Mouse (Mus musculus) right cerebral cortex, adult 18-20 months (tissue): ENCODE results near the gene Bap1.
A peak's percentile ranks its signal among the peaks of the same experiment; 100 is the strongest.

Experiments
- DNase-seq: peaks from one replicate; pipeline ENCODE4 v3.0.0; 2022; ENCODE audit warnings: mixed read lengths

Gene Bap1

DNA sequence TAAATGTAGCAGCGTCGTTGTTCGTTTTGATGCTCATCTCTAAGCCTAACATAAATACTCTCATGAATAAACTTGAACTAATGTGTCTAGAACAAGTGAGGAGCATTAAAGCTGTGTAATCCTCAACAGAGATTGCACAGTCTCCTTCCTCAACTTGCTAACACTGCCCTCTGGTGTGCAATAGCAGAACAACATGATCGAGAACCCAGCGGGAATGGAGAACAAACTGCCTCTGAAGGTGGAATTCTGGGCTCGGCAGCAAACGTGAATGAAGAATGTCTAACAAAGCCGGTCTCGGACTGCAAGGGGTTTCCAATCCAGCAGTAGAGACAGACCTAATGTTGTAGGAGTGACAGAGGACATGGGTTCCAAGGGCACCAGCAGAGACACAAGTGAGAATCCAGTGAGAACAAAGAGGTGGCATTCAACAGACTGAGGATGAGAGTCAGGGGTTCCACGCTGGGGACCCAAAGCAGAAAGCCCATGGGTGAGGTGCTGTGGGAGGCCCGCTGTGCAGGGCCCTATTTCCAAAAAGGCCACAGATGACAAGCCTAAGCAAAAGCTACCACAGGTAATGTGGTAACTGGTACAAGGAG, 17.2 kb upstream of the Bap1 start:
- DNase-seq, result peak; percentile 80

DNA sequence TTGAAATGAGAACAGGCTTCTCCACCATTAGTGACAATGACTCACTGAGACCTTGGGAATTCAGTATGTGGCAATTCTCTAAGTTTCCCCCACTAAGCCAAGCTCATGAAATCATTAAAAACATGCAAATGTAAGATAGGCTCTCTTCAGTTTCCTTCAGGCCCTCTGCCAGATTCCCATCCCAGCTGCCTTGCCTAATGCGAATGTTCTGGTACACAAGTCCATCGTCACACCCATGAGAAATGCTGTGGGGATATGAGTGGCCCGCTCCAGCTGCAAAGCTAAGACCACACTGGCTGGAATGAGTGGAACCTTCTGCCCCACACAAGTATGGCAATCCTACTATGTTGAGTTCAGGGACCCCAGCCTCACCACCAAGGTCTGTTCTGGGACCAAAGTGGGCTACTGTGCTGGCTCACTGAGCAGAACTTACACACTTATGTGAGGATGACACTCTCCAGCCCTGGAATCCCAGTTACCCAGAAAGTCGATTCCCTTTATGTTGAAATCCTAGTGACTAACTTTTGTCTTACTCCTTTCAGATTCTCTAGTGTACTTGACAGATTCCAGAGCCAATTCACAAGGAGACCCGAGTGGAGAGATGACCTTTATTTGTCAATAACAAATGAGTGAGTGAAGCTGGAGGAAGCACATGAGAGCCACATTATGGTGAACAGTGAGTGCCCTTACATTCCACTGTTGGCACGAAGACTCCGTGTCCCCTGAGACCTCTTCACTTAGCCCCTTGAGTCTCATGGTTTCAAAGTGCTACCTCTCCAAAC, 14.0 kb upstream of the Bap1 start:
- no peak for DNase-seq

DNA sequence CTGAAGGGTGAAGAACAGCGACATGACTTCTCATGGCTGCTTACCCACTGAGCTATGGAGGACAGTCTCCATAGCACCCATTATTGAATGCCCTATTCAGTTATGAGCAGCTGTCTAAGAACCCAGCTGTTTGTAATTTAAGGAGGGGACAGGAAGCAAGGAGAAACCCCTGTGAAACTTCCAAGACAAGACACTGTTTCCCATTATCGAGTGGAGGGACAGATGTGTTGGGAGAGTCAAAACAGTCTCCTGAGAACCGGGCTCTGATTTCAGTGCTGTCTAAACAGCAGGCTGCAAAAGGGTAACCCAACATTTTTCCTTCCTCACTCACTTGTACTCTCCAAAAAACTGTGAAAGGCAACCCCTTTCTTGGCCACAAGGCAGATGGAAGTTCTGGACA, 10.7 kb upstream of the Bap1 start:
- no peak for DNase-seq

DNA sequence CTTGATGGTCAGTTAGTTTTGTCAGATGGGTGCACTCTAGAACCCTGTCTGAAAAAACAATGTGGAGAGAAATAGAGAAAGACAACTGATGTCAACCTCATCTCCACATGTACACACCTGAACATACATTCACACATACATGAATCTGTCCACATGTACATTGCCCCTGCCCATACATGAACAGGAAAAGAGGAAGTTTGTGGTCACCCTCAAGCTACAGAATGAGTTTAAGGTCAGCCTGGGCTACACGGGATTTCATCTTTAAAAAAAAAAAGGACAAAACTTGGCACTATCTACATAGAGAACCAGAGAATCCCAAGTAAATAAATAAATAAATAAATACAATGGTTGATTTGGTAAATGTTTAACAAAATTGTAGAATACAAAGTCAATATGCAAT, 6.5 kb upstream of the Bap1 start:
- no peak for DNase-seq

DNA sequence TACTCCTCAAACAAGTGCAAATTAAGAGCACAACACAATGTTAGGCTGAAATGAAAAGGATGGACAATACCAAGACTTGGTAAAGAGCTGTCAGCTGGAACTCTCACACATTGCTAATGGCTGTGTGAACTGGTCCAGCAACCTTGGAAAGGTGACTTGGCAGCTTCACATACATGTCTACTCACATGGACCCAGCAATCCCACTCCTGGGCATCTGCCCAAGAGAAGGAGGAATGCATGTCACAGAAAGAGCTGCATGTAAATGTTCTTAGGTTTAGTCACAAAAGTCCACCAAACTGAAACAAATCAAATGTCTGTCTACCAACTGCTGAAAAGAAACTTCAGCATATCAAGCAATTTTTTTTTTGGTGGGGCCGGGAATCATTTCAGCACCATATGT, 5.3 kb upstream of the Bap1 start:
- no peak for DNase-seq

DNA sequence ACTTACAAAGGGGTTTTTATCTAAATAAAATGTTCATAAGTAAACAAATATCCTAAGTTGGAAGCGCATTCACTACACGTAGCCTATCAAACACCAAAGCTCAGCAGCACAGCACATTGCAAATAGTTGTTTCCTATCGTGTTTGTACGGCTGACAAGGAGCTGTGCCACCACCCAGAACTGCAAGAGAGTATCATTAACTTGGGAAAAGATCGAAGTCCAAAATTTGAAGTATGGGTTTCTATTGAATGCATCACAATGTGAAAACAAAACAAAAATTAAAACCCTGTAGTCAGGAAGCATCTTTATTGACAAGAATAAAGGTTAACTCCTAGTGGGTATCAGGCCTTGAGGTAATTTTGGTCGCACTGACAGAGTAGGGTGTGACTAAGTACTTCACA, 2.9 kb upstream of the Bap1 start:
- DNase-seq, result no peak

DNA sequence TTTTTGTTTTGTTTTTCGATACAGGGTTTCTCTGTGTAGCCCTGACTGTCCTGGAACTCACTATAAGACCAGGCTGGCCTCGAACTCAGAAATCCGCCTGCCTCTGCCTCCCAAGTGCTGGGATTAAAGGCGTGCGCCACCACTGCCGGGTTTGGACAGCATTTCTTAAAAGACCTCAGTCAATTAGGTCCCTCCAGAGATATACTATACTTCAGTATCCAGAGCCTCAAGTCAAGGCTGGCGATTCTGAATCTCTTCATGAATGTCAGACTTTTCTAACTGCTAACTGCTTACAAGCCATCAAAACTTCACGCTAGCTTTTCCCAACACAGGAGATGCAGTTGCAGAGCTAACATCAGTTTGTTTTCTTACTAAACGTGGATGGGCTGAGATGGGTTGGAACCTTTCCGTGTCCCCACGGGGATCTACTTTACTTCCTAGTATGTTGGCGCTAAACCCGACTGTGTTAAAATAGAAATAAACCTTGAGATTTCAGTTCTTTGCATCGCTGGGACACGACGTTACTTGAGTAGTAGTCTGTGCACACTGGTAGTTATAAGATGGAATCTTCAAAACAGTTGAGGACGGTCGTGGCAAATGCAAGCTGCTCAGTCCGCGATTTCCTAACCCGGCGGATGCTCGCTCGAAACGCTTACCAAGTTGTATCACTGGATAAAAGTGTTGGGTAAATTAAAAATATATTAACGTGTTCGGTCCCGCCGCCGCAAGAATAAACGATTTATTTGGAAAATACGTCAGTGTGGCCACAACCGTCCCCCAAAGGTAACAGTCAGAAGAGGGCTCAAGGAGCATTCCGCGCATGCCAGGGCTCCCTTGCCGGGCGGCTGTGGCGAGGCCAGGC, 797 bp upstream of the Bap1 start:
- no peak for DNase-seq

DNA sequence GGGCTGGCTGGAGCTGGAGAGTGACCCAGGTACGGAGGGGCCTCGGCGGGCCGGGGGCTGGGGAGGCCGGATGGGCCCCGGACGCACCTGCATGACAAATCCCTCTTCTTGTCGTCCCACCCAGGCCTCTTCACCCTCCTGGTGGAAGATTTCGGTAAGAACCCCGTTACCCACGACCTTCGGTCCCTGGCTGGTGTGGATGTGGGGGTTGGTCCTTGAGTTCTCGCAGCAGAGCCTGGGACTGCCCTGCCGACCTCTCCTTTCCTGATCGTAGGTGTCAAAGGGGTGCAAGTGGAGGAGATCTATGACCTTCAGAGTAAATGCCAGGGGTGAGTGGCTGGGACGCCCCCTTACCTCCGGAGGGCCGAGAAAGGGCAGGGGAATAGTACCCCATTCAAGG, 376 bp downstream of the Bap1 start:
- no peak for DNase-seq

DNA sequence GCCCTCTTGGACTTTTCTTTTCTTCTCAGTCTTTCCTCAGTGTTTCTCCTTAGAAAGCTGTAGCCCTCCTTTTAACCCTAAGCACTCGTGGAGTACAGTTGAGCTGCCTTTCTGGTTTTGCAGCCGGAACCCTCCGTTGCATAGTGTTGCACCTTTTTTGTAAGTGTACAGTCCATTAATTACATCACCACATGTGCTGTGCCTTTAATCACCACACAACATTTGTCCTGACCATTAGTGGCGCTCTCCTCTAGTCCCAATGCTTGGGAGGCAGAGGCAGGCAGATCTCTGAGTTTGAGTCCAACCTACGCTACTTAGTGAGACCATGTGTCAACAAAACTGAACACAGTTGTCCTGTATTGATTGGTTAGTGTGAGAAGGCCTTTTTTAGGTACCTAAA, 841 bp downstream of the Bap1 start:
- no peak for DNase-seq

DNA sequence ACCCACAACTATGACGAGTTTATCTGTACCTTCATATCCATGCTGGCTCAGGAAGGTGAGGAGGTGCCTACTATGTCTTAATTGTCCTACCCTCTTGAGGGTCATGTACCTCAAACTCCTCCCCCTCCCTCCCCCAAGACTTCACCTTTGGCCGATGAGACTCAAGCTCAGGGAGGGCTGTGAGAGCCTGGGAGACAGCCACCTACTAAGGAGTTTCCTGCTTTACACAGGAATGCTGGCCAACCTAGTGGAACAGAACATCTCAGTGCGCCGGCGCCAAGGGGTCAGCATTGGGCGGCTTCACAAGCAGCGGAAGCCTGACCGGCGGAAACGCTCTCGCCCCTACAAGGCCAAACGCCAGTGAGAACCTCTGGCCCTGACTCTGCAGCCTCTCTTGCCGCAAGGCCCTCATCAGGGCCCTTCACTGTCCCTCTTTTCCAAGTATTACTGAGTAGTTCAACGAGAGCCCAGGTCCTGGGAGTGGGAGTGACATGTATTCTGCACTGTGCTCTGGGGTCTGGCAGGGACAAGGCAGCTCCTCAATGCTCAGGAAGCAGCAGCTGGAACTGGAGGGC, 7.3 kb downstream of the Bap1 start:
- DNase-seq, result no peak

DNA sequence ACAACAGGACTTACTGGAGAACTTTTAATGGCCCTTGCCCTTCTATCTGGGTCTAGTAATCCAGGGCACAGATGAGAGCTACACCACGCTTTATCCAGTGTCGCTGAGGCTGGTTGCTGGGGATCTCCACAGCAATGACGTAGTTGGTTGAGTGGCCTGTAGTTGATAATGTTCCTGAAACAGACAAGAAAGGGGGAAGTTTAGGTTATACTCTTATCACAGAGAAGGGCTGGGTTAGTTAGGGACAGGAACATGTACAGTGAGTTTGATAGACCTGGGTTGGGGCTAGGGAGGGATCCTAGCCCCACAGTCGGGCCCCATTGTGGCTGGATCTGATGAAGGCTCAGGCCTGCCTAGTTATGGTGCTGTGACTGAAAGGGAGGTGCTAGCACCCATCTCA, 9.1 kb downstream of the Bap1 start:
- no peak for DNase-seq

DNA sequence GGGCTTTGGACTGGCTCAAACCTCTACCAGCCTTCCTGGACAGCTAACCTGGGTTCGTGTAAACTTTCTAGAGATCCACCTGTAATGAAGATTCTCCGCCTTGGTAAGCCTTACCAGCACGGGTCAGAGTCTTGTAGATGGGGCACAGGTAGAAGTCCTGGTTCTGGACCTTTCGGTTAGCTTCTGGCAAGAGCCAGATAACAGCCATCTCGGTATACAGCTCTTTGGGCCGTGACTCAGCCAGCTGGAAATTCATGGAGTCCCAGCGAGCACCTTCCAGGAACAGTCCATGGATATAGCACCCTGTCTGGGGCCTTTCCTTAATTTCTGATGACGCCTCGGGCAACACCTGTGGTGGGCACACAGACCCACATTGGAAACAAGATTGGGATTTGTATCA, 9.7 kb downstream of the Bap1 start:
- no peak for DNase-seq

DNA sequence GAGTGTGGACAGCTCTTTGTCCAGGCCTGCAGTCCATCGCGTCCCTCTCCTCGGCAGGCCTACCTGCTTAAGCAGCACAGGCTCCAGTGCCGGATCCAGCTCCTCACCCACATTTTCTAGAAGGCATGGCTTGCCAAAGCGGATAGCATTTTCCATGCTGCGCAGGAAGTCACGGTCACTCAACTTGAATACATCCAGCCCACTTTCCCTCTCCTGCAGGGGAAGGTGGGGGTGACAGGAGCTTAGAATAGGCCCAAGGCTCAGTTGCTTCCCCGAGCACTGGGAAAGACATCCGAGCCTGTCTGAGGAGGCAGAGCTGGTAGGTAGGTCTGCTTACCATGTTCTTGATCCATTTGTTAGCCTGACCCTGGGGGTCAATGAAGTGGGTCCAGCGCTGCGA, 16.4 kb downstream of the Bap1 start:
- DNase-seq, result peak; percentile 44

DNA sequence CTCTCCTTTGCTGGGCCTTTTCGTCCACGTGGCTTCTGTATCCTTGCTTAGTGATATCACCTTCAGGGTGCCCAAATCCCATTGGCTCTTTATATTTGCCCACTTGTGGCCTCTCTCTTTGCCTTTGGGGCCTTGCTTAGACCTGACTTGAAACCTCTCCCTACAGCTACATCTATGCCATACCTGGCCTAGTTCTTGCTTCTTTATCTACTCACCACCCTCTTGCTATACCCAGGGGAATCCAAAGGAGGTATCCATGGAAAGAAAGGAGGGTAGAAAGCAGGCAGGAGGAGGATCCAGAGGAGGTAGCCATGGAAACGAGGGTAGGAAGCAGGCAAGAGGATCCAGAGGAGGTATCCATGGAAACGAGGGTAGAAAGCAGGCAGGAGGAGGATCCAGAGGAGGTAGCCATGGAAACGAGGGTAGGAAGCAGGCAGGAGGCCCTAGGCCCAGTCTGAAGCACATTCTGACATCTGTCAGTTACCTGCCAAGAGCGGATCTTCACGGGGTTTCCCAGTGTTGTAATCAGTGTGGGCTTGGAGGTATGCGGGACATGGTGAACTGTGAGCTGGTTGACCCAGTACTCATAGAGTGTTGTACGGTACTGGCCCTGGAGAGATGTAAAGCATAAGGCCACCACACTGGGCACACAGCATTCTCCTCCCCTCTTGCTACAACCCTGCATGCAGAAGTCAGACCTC, 17.2 kb downstream of the Bap1 start:
- DNase-seq, result peak; percentile 78

DNA sequence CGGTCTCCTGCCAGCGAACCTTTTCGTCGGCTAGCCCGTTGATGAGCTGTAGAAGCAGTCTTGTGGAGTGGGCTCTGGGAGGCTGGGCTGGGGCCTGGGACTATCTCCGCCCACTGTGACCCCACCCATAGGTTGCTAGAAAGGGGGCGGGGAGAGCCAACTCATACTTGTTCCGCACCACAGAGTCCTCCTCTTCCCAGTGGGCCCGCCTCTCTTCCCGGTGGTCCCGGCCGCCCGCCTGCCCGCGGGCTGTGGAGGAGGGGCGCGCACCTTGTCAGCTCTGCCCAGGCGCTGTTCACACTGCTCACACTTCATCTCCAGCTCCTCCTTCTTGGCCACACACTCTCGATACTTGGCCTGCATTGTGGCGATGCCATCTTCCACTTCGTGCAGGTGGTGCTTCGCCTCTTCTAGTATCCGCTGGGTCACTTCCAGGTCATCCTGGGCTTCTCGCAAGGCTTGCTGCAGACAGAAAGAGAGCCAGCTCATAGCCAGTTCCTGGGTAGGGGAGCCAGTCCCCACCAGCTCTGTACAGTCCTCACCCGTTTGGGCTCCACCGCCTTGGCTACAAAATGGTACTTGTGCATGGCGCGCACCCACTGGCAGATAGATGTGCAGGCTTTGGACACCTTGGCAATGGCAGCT, 18.3 kb downstream of the Bap1 start:
- peak; percentile 40 for DNase-seq

DNA sequence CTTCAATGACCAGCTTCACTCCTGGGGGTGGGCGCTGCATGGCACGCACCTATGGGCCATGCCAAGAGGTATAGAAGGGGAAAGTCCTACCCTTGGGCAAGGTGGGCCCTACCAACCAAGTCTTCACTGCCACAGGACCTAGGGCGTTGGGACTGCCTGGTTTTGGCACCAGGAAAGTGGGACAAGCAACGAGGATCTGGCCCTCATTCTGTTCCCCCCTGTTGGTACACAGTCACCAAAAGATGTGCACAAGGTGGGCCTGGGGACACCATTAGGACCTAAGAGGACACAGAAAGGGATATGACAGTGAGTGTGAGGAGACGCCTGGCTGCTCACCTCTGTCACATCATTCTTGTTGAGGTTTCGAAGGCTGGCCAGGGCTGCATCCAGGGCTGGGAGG, 19.9 kb downstream of the Bap1 start:
- DNase-seq, result no peak

DNA sequence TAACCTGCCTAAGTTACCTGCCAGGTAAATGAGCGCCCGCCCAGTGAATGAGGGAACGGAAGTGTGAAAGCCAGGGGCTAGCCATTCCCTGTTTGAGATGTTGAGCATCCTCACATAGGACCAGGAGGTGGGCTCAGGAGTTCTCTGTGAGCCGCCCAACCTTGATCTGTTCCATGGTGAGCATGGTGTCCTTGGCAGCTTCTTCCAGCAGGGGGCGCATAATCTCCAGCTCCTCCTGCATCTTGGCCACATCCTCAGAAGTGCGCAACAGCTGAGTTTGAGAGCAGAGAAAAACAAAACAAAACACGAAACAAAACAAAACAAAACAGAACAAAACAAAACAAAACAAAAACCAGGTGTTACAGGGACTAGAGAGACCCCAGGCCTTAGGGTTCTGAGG, 20.9 kb downstream of the Bap1 start:
- DNase-seq, result peak; percentile 76

DNA sequence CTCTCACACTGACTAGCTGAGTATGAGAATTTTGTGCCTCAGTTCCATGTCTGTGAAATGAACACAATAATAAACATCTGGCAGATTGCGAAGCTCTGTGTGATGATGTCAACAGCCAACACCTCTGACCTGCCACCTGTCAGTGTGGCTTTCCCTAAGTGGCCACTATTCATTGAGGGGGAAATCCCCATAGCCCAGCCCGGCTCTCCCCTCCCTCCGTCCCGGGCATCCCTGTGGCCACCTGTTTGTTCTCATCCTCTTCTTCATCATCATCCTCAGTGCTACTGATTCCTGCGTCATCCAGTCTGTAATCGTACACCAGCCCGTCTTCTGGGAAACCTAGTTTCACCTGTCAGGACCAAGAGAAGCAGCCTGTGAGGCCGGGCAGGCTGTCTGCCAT, 34.5 kb downstream of the Bap1 start:
- no peak for DNase-seq
